Mouse (Mus musculus) limb, embryonic 14.5 days (tissue): Measurements from ENCODE around the gene Cpt1c. TPM values are rescaled to one million over a fixed set of nuclear protein-coding genes. Genes with fewer than 3 reads are reported as not detected.
A peak's percentile ranks its signal among the peaks of the same experiment; 100 is the strongest.

Source experiments
- ATAC-seq: fragments of 200-750 bp; cut with Nextera tagmentation; 2 replicates; pipeline ENCODE4 v1.8.0; 2017; ENCODE audit warnings: low read depth, moderate number of reproducible peaks, moderate TSS enrichment; ENCODE audit not compliant: low FRiP score
- DNase-seq: peaks from one replicate; pipeline ENCODE4 v3.0.0-alpha.2; 2015; ENCODE audit warnings: low spot score
- H3K27ac ChIP-seq: fragments of 300-500 bp; sonication (generic); replicated peaks from 2 replicates; pipeline ENCODE4 v1.5.1; 2014; ENCODE audit warnings: low read depth, mild to moderate bottlenecking, low read length, moderate library complexity, mixed read lengths
- H3K27me3 ChIP-seq: fragments of 300-500 bp; sonication (generic); 2 replicates; pipeline ENCODE4 v1.6.1; 2014; ENCODE audit warnings: low read length, mixed read lengths; ENCODE audit not compliant: control insufficient read depth, insufficient read depth
- H3K36me3 ChIP-seq: fragments of 300-500 bp; sonication (generic); 2 replicates; pipeline ENCODE4 v1.6.1; 2014; ENCODE audit warnings: mild to moderate bottlenecking, low read length, moderate library complexity, mixed read lengths; ENCODE audit not compliant: control insufficient read depth, insufficient read depth
- H3K4me1 ChIP-seq: fragments of 300-500 bp; sonication (generic); 2 replicates; pipeline ENCODE4 v1.6.1; 2014; ENCODE audit warnings: antibody characterized with exemption, low read length, mixed read lengths; ENCODE audit not compliant: control insufficient read depth, insufficient read depth
- H3K4me2 ChIP-seq: fragments of 300-500 bp; sonication (generic); replicated peaks from 2 replicates; pipeline ENCODE4 v1.6.1; 2014; ENCODE audit warnings: low read depth, mild to moderate bottlenecking, low read length, moderate library complexity; ENCODE audit not compliant: severe bottlenecking
- H3K4me3 ChIP-seq: fragments of 300-500 bp; sonication (generic); replicated peaks from 2 replicates; pipeline ENCODE4 v1.5.1; 2014; ENCODE audit warnings: low read length
- H3K9ac ChIP-seq: fragments of 300-500 bp; sonication (generic); 2 replicates; pipeline ENCODE4 v1.6.1; 2014; ENCODE audit warnings: mild to moderate bottlenecking, low read depth, low read length, moderate library complexity; ENCODE audit not compliant: severe bottlenecking
- H3K9me3 ChIP-seq: fragments of 300-500 bp; sonication (generic); 2 replicates; pipeline ENCODE4 v1.6.1; 2016; ENCODE audit warnings: low read length; ENCODE audit not compliant: control insufficient read depth
- POLR2A ChIP-seq: fragments of 200-500 bp; IDR thresholded peaks from 2 replicates; pipeline ENCODE4 v1.8.0; 2012; ENCODE audit warnings: inconsistent platforms, mild to moderate bottlenecking, moderate library complexity, borderline replicate concordance; ENCODE audit not compliant: insufficient read depth, insufficient read length; ENCODE audit errors: extremely low read depth
- WGBS: fragments of 180-500 bp; shearing (Covaris S2); extraction: QIAGEN DNeasy Blood & Tissue Kit; methylation state at CpG from one replicate; pipeline ENCODE4 v1.1.7; 2014; 5-methylcytosine and 5-hydroxymethylcytosine counted together
- polyA plus RNA-seq, 2 experiments: library from polyadenylated mRNA; depleted of rRNA in 1 of 2; stranded (reverse) in 1 of 2; unstranded in 1 of 2; fragments of >200 nt; fragmentation: Nextera tagmentation in 1 of 2; extraction: Ambion mirVana in 1 of 2; gene quantifications; 2 replicates each; pipeline versions ENCODE4 v1.2.1 to v1.2.3; 2012 to 2014

Cpt1c gene
- polyA plus RNA-seq, 2 experiments: 26.3 to 78.9 TPM

- DNase-seq (no peak), ATAC-seq (no peak)
- peaks cover 19% of the 10 kb centered on the region for H3K36me3 ChIP-seq
- H3K27ac ChIP-seq: peak overlapping the region; percentile 94
- 4% methylated on average over 4 of the region's 4 CpGs for WGBS
- no peak for TF ChIP-seq POLR2A
- H3K9ac ChIP-seq: peak overlapping the region; percentile 32
- peak overlapping the region; percentile 91 for H3K4me2 ChIP-seq
- H3K27me3 ChIP-seq: no peaks in the 10 kb centered on the region
- peaks cover 22% of the 10 kb centered on the region for H3K4me1 ChIP-seq
- no peaks in the 10 kb centered on the region for H3K9me3 ChIP-seq
- peak overlapping the region; percentile 96 for H3K4me3 ChIP-seq
Measured at GRCm38 (mm10) chr7:45016761-45017160, 42.1 kb upstream of the Cpt1c start.

DNA sequence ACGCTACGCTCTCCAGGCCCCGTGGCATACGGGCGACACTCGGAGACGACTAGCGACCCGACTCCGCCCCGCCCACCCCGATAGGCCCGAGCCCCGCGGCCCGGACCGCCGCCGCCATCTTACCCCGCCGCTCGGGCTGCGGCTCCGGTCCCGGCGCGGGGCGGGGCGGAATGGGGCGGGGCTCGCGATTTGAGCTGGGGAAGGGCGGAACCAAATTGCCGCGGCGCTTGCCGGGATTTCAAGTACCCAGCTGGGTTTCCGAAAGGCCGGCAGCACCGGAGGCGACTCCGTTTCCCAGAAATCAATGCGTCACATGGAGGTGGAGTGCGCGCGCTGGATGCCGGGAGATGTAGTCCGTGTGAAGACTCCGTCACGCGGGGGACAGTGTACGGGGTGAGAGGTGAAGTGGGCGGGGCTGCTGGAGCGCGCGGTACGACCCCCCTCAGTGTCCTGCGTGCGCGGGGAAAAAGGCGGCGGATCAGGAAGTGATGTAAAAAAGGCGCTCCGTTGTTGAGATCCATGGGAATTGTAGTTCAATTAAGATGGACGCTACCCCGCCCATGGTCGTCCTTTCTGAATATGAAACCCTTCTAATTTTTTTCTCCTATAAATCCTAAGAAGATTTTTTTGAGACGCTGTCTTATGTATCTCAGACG, 41.4 kb upstream of the Cpt1c start, which contains the start of gene Scaf1:
Gene Scaf1 (minus strand): TSS at position 407 of the 656 bp plus-strand sequence.
- DNase-seq (peak; percentile 99), ATAC-seq (peak; percentile 90)
- H3K36me3 ChIP-seq: peaks cover 26% of the 10 kb centered on the region
- WGBS: under 1% methylated on average over 40 of the region's 69 CpGs
- peak within 1 kb of the TSS; percentile 96 for H3K4me3 ChIP-seq
- peak within 1 kb of the TSS; percentile 94 for H3K27ac ChIP-seq
- peaks cover 22% of the 10 kb centered on the region for H3K4me1 ChIP-seq
- H3K9ac ChIP-seq: peak within 1 kb of the TSS; percentile 92
- H3K4me2 ChIP-seq: peak within 1 kb of the TSS; percentile 91
- H3K9me3 ChIP-seq: no peaks in the 10 kb centered on the region
- TF ChIP-seq POLR2A: 0 out of 2 replicates have a peak, but pooled peaks have one; percentile 57
- H3K27me3 ChIP-seq: no peaks in the 10 kb centered on the region

DNA sequence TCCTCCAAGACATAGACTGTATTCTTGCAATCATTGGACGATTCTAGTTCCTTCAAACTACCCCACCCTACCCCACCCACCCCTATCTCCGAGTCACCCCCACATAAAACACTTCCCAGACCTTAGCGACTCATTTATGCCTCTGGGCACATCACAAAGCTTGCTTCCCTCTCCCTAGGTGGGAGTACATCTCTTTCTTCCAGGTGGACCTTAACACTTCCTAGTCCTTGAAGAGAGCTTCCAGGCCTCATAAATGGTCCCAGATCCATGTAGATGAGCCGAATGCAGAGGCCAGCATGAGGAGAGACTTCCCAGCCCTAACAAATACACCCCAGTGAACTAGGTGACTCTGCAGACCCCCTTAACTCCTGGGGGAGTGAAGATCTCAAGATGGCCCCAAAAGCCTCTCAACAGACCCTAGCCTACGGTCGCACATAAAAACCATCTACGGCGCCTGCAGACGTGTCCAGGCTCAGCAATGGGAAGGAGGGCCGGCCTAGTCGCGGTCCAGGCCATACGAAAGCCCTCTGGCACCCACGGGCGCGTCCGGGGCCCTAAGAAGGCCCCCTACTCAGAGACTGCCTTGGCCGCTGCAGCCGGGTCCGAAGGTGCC, 40.8 kb upstream of the Cpt1c start:
- no peaks in the 10 kb centered on the region for H3K9me3 ChIP-seq
- H3K4me1 ChIP-seq: peaks cover 22% of the 10 kb centered on the region
- ATAC-seq: no peak; the same call in 1 of the 2 replicates
- H3K4me3 ChIP-seq: peak overlapping the region; percentile 96
- under 1% methylated on average over 20 of the region's 20 CpGs for WGBS
- TF ChIP-seq POLR2A: no peak
- peak overlapping the region; percentile 92 for H3K9ac ChIP-seq
- H3K27me3 ChIP-seq: no peaks in the 10 kb centered on the region
- peaks cover 31% of the 10 kb centered on the region for H3K36me3 ChIP-seq
- no peak for DNase-seq
- H3K27ac ChIP-seq: peak overlapping the region; percentile 72
- H3K4me2 ChIP-seq: peak overlapping the region; percentile 76

DNA sequence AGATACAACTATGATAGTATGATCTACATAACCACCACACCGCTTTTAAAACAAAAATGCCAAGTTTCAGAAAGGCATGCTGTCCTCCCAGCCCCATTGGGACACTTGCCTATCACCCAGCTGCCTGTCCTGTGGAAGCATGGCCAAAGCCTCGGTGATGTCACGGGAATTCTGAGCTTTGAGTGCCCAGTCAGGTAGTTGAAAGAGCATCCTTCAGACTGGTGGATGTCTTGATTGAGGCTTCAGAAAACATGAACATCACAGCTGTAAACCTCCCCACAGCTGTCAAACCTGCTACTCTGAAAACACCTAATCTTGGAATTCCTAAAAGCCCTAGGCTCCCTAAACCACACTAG, 39.4 kb upstream of the Cpt1c start:
- Histone ChIP-seq H3K4me3 (no peak overlapping the region), H3K4me1 (peaks cover 22% of the 10 kb centered on the region), H3K4me2 (no peak overlapping the region), H3K36me3 (peaks cover 45% of the 10 kb centered on the region), H3K9me3 (no peaks in the 10 kb centered on the region), H3K27ac (no peak overlapping the region), H3K9ac (no peak overlapping the region), H3K27me3 (no peaks in the 10 kb centered on the region)
- ATAC-seq (no peak), DNase-seq (no peak)
- TF ChIP-seq POLR2A: no peak
- WGBS: 95% methylated on average over 3 of the region's 3 CpGs

DNA sequence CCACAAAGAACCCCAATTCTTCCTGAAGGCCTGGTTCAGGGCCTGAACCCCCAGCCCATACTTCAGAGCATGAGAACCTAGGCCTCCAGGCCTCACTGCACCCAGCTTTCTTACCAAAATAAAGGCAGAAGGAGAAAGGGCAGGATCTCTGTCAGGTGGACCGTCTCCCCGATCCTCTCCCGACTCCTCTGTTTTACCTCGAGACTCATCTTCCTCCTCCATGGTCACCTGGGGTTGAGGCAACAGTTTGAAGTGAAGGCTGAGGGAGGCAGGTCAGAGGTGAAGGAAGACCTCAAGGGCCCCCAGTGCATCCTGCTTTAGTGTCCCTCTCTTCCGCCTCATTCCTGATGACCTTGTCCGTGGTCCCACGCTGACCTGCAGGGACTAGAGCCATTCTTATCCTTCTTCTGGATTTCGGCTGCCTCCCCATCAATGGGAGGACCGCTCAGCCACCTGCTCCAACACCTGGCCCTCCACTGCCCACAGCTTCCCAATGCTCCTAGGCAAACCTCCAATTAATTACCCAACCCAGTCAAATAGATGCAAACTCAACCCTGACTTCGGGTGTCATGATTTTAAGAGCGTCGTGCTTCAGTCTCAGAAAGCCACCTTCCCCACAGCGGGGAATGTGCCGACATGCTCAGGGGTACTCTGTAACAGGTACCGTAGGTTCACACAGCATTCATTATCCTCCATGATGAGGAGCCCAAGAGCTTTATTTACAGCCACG, 38.9 kb upstream of the Cpt1c start:
- DNase-seq: no peak
- TF ChIP-seq POLR2A: no peak

More for the DNA sequence above, 38.9 kb upstream of the Cpt1c start:
- Histone ChIP-seq H3K27ac (no peak overlapping the region), H3K36me3 (peaks cover 50% of the 10 kb centered on the region), H3K4me1 (peaks cover 17% of the 10 kb centered on the region), H3K27me3 (no peaks in the 10 kb centered on the region), H3K4me2 (no peak overlapping the region), H3K9ac (no peak overlapping the region), H3K4me3 (no peak overlapping the region), H3K9me3 (no peaks in the 10 kb centered on the region)
- 97% methylated on average over 16 of the region's 16 CpGs for WGBS
- ATAC-seq: no peak
